Comparison of ENCODE assay signal across 24 mouse cellular contexts in genomic region chr7:30880176-30880575, GRCm38 (mm10). TPM values are rescaled to one million over a fixed set of nuclear protein-coding genes. Genes with fewer than 3 reads are reported as not detected.
DNase-seq lines count a peak whose midpoint lies in the region; ATAC-seq and TF ChIP-seq lines count a peak whose summit lies in the region.
"Had no signal": no experiment of that assay in that cellular context is flagged by ENCODE, and none has a peak within 500 bp of the region (broad histone marks: within the 10 kb centered on the region; RNA-seq: fewer than 3 reads in every experiment).

Gene Cd22, minus strand, starts transcription at chr7:30880342.

- TF ChIP-seq POLR2A in CH12.LX (IDR thresholded peaks at IDR 0.05; ENCODE audit: low read depth, low read length): peak; percentile 47
- peak; percentile 6; the same call in 1 of the 2 replicates for TF ChIP-seq POLR2A in spleen, adult 2 months (IDR thresholded peaks at IDR 0.05; ENCODE audit: low read depth, low read length)

- no peak for TF ChIP-seq EP300 in CH12.LX (IDR thresholded peaks at IDR 0.05; ENCODE audit: low read length)

- H3K36me3 ChIP-seq in CH12.LX (replicated peaks in 1 of 2; ENCODE audit: control insufficient read depth in 1 of 2, insufficient read depth in 1 of 2, low read length in 1 of 2): peaks cover 5 to 37% of the 10 kb centered on the region in 2 experiments
- H3K36me3 ChIP-seq in spleen, adult 2 months (ENCODE audit: control insufficient read depth, insufficient read depth, low read length): peaks cover 23% of the 10 kb centered on the region
- no peaks in the 10 kb centered on the region for H3K36me3 ChIP-seq in hindbrain, embryonic 16.5 days (ENCODE audit: control insufficient read depth, insufficient read depth, low read length)
- H3K36me3 ChIP-seq: forebrain, embryonic 12.5 days; heart, embryonic 10.5 days; hindbrain, embryonic 15.5 days; limb, embryonic 15.5 days had no signal

- no peaks in the 10 kb centered on the region for H3K27me3 ChIP-seq in CH12.LX (replicated peaks)
- no peaks in the 10 kb centered on the region for H3K27me3 ChIP-seq in spleen, adult 2 months (ENCODE audit: control insufficient read depth, insufficient read depth, low read length)
- no peaks in the 10 kb centered on the region for H3K27me3 ChIP-seq in hindbrain, embryonic 16.5 days (replicated peaks; ENCODE audit: control insufficient read depth, insufficient read depth, low read length)
- H3K27me3 ChIP-seq: forebrain, embryonic 12.5 days; hindbrain, embryonic 15.5 days; limb, embryonic 15.5 days had no signal

- in situ Hi-C loops in CH12.LX (cut with MboI; ENCODE audit: low pct_ligation_motif_present, low pct_unique_long_range_greater_than_20kb, low sequenced_read_pairs): no loop called here

- no peak for ATAC-seq in inflammation-experienced regulatory T-cells, adult 6 months
- no peak for ATAC-seq in hindbrain, embryonic 16.5 days
- no peak for ATAC-seq in erythroblast, adult 5-6 weeks (replicated peaks; ENCODE audit: low FRiP score, poor library complexity, severe bottlenecking)
- ATAC-seq: midbrain, embryonic 16.5 days; Patski had no signal

- TF ChIP-seq CTCF in CH12.LX (conservative IDR thresholded peaks at IDR 0.05 in 1 of 2, IDR thresholded peaks at IDR 0.05 in 1 of 2; ENCODE audit: low read depth in 2 of 2, low read length in 2 of 2): no peak
- no peak for TF ChIP-seq CTCF in spleen, adult 2 months (IDR thresholded peaks at IDR 0.05; ENCODE audit: extremely low read depth, insufficient read depth, insufficient read length, insufficient replicate concordance)

- peak within 1 kb of the TSS; percentile 44; the same call in 1 of the 2 replicates for H3K9ac ChIP-seq in CH12.LX (ENCODE audit: insufficient read depth, low read depth)
- no peak within 1 kb of the TSS for H3K9ac ChIP-seq in hindbrain, embryonic 16.5 days (ENCODE audit: low read depth, low read length)
- H3K9ac ChIP-seq: forebrain, embryonic 12.5 days; hindbrain, embryonic 15.5 days; limb, embryonic 15.5 days had no signal

- H3K27ac ChIP-seq in CH12.LX (ENCODE audit: insufficient read depth, low read depth): peak within 1 kb of the TSS; percentile 60
- H3K27ac ChIP-seq in spleen, adult 2 months (ENCODE audit: insufficient read depth, low read length): peak within 1 kb of the TSS; percentile 98
- no peak within 1 kb of the TSS for H3K27ac ChIP-seq in hindbrain, embryonic 16.5 days (ENCODE audit: low read depth, low read length)
- H3K27ac ChIP-seq: forebrain, embryonic 12.5 days; heart, embryonic 10.5 days; hindbrain, embryonic 15.5 days; limb, embryonic 15.5 days had no signal

- DNase-seq in lung, postnatal 36 days: peak; percentile 41
- DNase-seq in lung, postnatal 14 days: no peak
- DNase-seq in CH12.LX (ENCODE audit: extremely low read depth): peak; percentile 82
- DNase-seq in spleen, adult 2 months (ENCODE audit: low read depth in 1 of 2, low spot score in 2 of 2): peak in 1 of 2 experiments; percentile 80
- DNase-seq in heart, adult 9 months (ENCODE audit: low spot score in 2 of 2): no peak
- DNase-seq: cerebellum, postnatal 10 days; embryo, embryonic 11 days; gastrocnemius, postnatal 25 days; heart, postnatal 10 days; kidney, adult 9 months; kidney, postnatal 4 days; lung, adult 18-20 months had no signal

- H3K79me2 ChIP-seq in CH12.LX (replicated peaks; ENCODE audit: control insufficient read depth, extremely low read depth, insufficient read depth, poor library complexity, severe bottlenecking): no peaks in the 10 kb centered on the region

- H3K4me1 ChIP-seq in CH12.LX (ENCODE audit: control insufficient read depth in 1 of 2, insufficient read depth in 2 of 2): peaks cover 22 to 61% of the 10 kb centered on the region in 2 experiments
- peaks cover 33% of the 10 kb centered on the region; the same call in 1 of the 2 replicates for H3K4me1 ChIP-seq in spleen, adult 2 months (ENCODE audit: control insufficient read depth, insufficient read depth, insufficient read length)
- H3K4me1 ChIP-seq in hindbrain, embryonic 16.5 days (ENCODE audit: control insufficient read depth, insufficient read depth, low read depth, low read length): no peaks in the 10 kb centered on the region
- H3K4me1 ChIP-seq: forebrain, embryonic 12.5 days; hindbrain, embryonic 15.5 days; limb, embryonic 15.5 days had no signal

- H3K4me3 ChIP-seq in CH12.LX (replicated peaks in 1 of 3; ENCODE audit: low read depth in 2 of 3, low read length in 2 of 3, poor library complexity in 1 of 3): peak within 1 kb of the TSS; percentile 53 to 79 (median 63)
- H3K4me3 ChIP-seq in spleen, adult 2 months (ENCODE audit: extremely low read depth, insufficient read depth, insufficient read length): peak within 1 kb of the TSS; percentile 97
- no peak within 1 kb of the TSS for H3K4me3 ChIP-seq in hindbrain, embryonic 16.5 days (ENCODE audit: low read length)
- H3K4me3 ChIP-seq: forebrain, embryonic 12.5 days; heart, embryonic 10.5 days; hindbrain, embryonic 15.5 days; limb, embryonic 15.5 days; megakaryocyte, embryonic 14.5 days had no signal

- no peak for TF ChIP-seq RAD21 in CH12.LX (IDR thresholded peaks at IDR 0.05; ENCODE audit: low read depth, low read length)

- H3K4me2 ChIP-seq in CH12.LX (ENCODE audit: insufficient read depth, low read depth, poor library complexity, severe bottlenecking): peak within 1 kb of the TSS; percentile 58
- no peak within 1 kb of the TSS for H3K4me2 ChIP-seq in hindbrain, embryonic 16.5 days (ENCODE audit: low read length)
- H3K4me2 ChIP-seq: forebrain, embryonic 12.5 days; hindbrain, embryonic 15.5 days; limb, embryonic 15.5 days had no signal

- peaks cover 10% of the 10 kb centered on the region for H3K9me3 ChIP-seq in CH12.LX (replicated peaks; ENCODE audit: low read length)
- H3K9me3 ChIP-seq in hindbrain, embryonic 16.5 days (ENCODE audit: control insufficient read depth, low read length): no peaks in the 10 kb centered on the region
- H3K9me3 ChIP-seq: forebrain, embryonic 12.5 days; heart, embryonic 10.5 days; hindbrain, embryonic 15.5 days; limb, embryonic 15.5 days; megakaryocyte, embryonic 14.5 days had no signal

- dilution Hi-C loops in CH12.LX (cut with MboI; ENCODE audit: extremely low pct_ligation_motif_present, extremely low pct_unique_long_range_greater_than_20kb, low sequenced_read_pairs): no loop called here

- 8% methylated on average over 7 of the region's 7 CpGs for WGBS in spleen, adult 2 months
- WGBS in hindbrain, embryonic 16.5 days: 70% methylated on average over 7 of the region's 7 CpGs

TF ChIP-seq in CH12.LX, 34 proteins besides CTCF, POLR2A, EP300 and RAD21:
- TF ChIP-seq MEF2A (IDR thresholded peaks at IDR 0.05; ENCODE audit: borderline replicate concordance, low read depth, low read length) (0 out of 2 replicates have a peak, but pooled peaks have one; percentile 20), USF1 (IDR thresholded peaks at IDR 0.05; ENCODE audit: low read depth, low read length) (peak; percentile 61), BHLHE40 (IDR thresholded peaks at IDR 0.05; ENCODE audit: low read depth, low read length) (peak; percentile 78), MAX (IDR thresholded peaks at IDR 0.05; ENCODE audit: low read length) (peak; percentile 70), CHD1 (IDR thresholded peaks at IDR 0.05; ENCODE audit: low read depth, low read length) (no peak), MAZ (IDR thresholded peaks at IDR 0.05; ENCODE audit: low read depth, low read length) (no peak), USF2 (conservative IDR thresholded peaks at IDR 0.05; ENCODE audit: low read depth, low read length) (peak; percentile 50; the same call in 1 of the 2 replicates), TBP (conservative IDR thresholded peaks at IDR 0.05; ENCODE audit: low read depth, low read length) (peak; percentile 60; the same call in 1 of the 2 replicates), NELFE (IDR thresholded peaks at IDR 0.05; ENCODE audit: low read depth, low read length) (0 out of 2 replicates have a peak, but pooled peaks have one; percentile 12)

RNA-seq across cellular contexts. Expression of gene Cd22, which starts in this region (rescaled TPM):
- total RNA-seq in CH12.LX (2012; rRNA removed) (41.7 and 42.3 TPM in 2 replicates), CH12.LX (2014; rRNA removed) (81.5 and 90.6 TPM in 2 replicates)
- polyA plus RNA-seq in CH12.LX (2012; ENCODE audit: insufficient read length, low read depth): 180 and 190 TPM in 2 replicates
- 10 to 100 TPM; 10.5 to 17.5 (median 12.3) TPM for polyA plus RNA-seq in inflammation-experienced regulatory T-cells, adult 6 months (2017; shearing (Covaris generic))
- 269 and 316 TPM in 2 replicates for polyA plus RNA-seq in spleen, adult 2 months (2012; rRNA removed)
- polyA plus RNA-seq in hindbrain, embryonic 16.5 days (2015; fragmentation: Nextera tagmentation; extraction: Ambion mirVana): 0.26 TPM in 1 of 2 replicates, not detected in the other
- 1.0 and 19.6 TPM in 2 replicates for total RNA-seq in erythroblast, adult 5-6 weeks (2015; ENCODE audit: low replicate concordance)
- total RNA-seq in erythroblast, adult 5-6 weeks (2017; ENCODE audit: low replicate concordance): 0.42 TPM in 1 of 2 replicates, not detected in the other
- total RNA-seq: layer of hippocampus, postnatal 25 days; left cerebral cortex, postnatal 14 days had no signal
- polyA plus RNA-seq: forebrain, embryonic 12.5 days; heart, embryonic 10.5 days; midbrain, embryonic 16.5 days; Patski had no signal

Comparison
In these comparisons a context has a peak if more than half of its experiments do, and no peak if none do; other contexts are left out.
1. DNase-seq: peak in lung, postnatal 36 days (single experiment) and CH12.LX (single experiment); none in lung, postnatal 14 days (single experiment) and heart, adult 9 months (0 of 2).